Mouse (Mus musculus) brain, embryonic 14.5 days (tissue): Measurements from ENCODE around the gene 2900011O08Rik.

Experiments
- CTCF ChIP-seq: fragments of 200-500 bp; IDR thresholded peaks from 2 replicates; pipeline ENCODE4 v1.5.1; 2012; ENCODE audit warnings: inconsistent platforms, mild to moderate bottlenecking, moderate library complexity, borderline replicate concordance; ENCODE audit not compliant: insufficient read depth, insufficient read length; ENCODE audit errors: extremely low read depth
- POLR2A ChIP-seq: fragments of 200-500 bp; IDR thresholded peaks from 2 replicates; pipeline ENCODE4 v1.6.1; 2012; ENCODE audit warnings: mild to moderate bottlenecking, inconsistent platforms, borderline replicate concordance; ENCODE audit not compliant: poor library complexity, insufficient read depth, insufficient read length, severe bottlenecking; ENCODE audit errors: extremely low read depth

DNA sequence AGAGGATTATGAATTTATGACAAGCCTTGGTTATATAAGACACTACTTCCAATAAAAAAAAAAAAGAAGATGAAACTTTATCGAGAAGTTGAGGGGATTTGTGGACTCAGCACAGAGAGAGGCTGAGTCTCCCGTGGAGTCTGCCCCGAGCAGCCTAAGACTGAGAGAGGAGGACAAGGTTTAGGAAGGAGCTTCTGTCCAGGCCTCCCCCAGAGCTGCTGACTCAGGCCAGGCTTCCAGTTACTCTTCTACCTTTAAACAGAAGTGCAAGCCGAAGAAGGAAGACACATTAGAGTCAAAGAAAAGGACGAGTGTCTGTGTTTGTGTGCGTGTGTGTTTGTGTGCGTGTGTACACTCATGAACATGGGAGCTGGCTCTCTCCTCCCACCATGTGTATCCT, 144.4 kb downstream of the 2900011O08Rik start:
- no peak for TF ChIP-seq CTCF
- no peak for TF ChIP-seq POLR2A
